Mouse (Mus musculus) Patski (cell line): ENCODE measurements around the gene Mapk1ip1. TPM values are rescaled to one million over a fixed set of nuclear protein-coding genes. Genes with fewer than 3 reads are reported as not detected.

Experiments
- ATAC-seq: fragments of 100-300 bp; one replicate; pipeline ENCODE4 v1.8.0; 2021
- CTCF ChIA-PET: fragments of 350-600 bp; sonication (Branson Sonifier 250); formaldehyde crosslinking; loops from one replicate; lab custom pipeline; 2022; ENCODE audit warnings: inconsistent platforms; lab: Charles Lee
- POLR2A ChIA-PET: fragments of 350-600 bp; sonication (Branson Sonifier 250); formaldehyde crosslinking; loops from one replicate; lab custom pipeline; 2022; ENCODE audit warnings: antibody characterized with exemption, inconsistent platforms; lab: Charles Lee
- DNase-seq: peaks from one replicate; pipeline ENCODE4 v3.0.0-alpha.2; 2011; ENCODE audit warnings: low read depth, low spot score
- H3K27me3 ChIP-seq: fragments of 371-371 bp; one replicate; pipeline ENCODE4 v1.5.1; 2021
- CTCF ChIP-seq: fragments of 100-300 bp; IDR thresholded peaks from one replicate; pipeline ENCODE4 v1.5.1; 2021
- in situ Hi-C: fragments of 300-500 bp; cut with MboI; formaldehyde crosslinking; loops from 3 replicates; pipeline ENCODE4 v1.11.1; 2018; ENCODE audit warnings: low pct_unique_long_range_greater_than_20kb, mixed read lengths
- polyA plus RNA-seq: library from polyadenylated mRNA; unstranded; gene quantifications from one replicate; pipeline ENCODE4 v1.2.3, GENCODE M21; 2021

Gene Mapk1ip1
- polyA plus RNA-seq, 1 experiment from 2014 or later = 18.3 TPM

- ATAC-seq (no peak), DNase-seq (no peak)
- no peak for TF ChIP-seq CTCF
- in situ Hi-C loops = no loop called here
- no peaks in the 10 kb centered on the region for H3K27me3 ChIP-seq
- CTCF ChIA-PET = interaction anchor here (2.0 kb wide), 1 partner anchor 11 kb away, joined by 5 read pairs; no protein-coding TSS in a partner anchor
- POLR2A ChIA-PET = no interaction called here
Measured at GRCm38 (mm10) chr7:138803386-138803785, 42.7 kb downstream of the Mapk1ip1 start.

GRCm38 (mm10) chr7:138788109-138788508 lies 58.0 kb downstream of the Mapk1ip1 start:
- no peaks in the 10 kb centered on the region for H3K27me3 ChIP-seq
- DNase-seq = no peak
- TF ChIP-seq CTCF = no peak
- in situ Hi-C loops = no loop called here
- POLR2A ChIA-PET = no interaction called here
- ATAC-seq = no peak
- CTCF ChIA-PET = no interaction called here

Other genes starting within 250 kb of the Mapk1ip1 start
- 45.3 TPM for gene Ppp2r2d, start 194 bp downstream of the Mapk1ip1 start, polyA plus RNA-seq
- gene Bnip3, start 63.2 kb upstream of the Mapk1ip1 start, polyA plus RNA-seq = 130 TPM
- gene Jakmip3, start 94.5 kb upstream of the Mapk1ip1 start, polyA plus RNA-seq = not detected
- not detected for gene Dpysl4, start 239.7 kb upstream of the Mapk1ip1 start, polyA plus RNA-seq